Mouse (Mus musculus): ENCODE data around the gene Lrrc8d. TPM values are rescaled to one million over a fixed set of nuclear protein-coding genes. Genes with fewer than 3 reads are reported as not detected.
"Not testable (repeated sequence)": the region's sequence is repeated elsewhere in the genome, so short reads cannot be mapped to it uniquely, and the experiment has no call there.

Gene Lrrc8d
- polyA plus RNA-seq, 1 experiment from 2014 or later = 33.4 TPM

GRCm38 (mm10) chr5:105683912-105684350 lies 15.8 kb upstream of the Lrrc8d start:
- H3K4me3 ChIP-seq (ENCODE audit: low read length) = no peak overlapping the region

GRCm38 (mm10) chr5:105684861-105685600 lies 14.7 kb upstream of the Lrrc8d start:
- no peaks in the 10 kb centered on the region for H3K27me3 ChIP-seq (ENCODE audit: insufficient read depth, low read length)
- no peaks in the 10 kb centered on the region for H3K36me3 ChIP-seq (ENCODE audit: insufficient read depth, low read length)
- H3K4me2 ChIP-seq (replicated peaks; ENCODE audit: low read depth, low read length) = no peak overlapping the region; the same call in 1 of the 2 replicates
- no peak overlapping the region for H3K27ac ChIP-seq (ENCODE audit: low read length)
- H3K9me3 ChIP-seq (ENCODE audit: low read length) = no peaks in the 10 kb centered on the region
- H3K4me3 ChIP-seq (ENCODE audit: low read length) = no peak overlapping the region
- 20% methylated on average over 14 of the region's 14 CpGs for WGBS
- no peak overlapping the region for H3K9ac ChIP-seq (replicated peaks; ENCODE audit: low read length)
- peak; percentile 78 for ATAC-seq (ENCODE audit: low FRiP score, low TSS enrichment)
- peaks cover 18% of the 10 kb centered on the region for H3K4me1 ChIP-seq (ENCODE audit: insufficient read depth, low read length)

More at GRCm38 (mm10) chr5:105683912-105684350, 15.8 kb upstream of the Lrrc8d start:
- Histone ChIP-seq H3K36me3 (ENCODE audit: insufficient read depth, low read length) (no peaks in the 10 kb centered on the region), H3K27ac (ENCODE audit: low read length) (no peak overlapping the region), H3K9ac (replicated peaks; ENCODE audit: low read length) (no peak overlapping the region), H3K4me2 (replicated peaks; ENCODE audit: low read depth, low read length) (no peak overlapping the region), H3K4me1 (ENCODE audit: insufficient read depth, low read length) (peaks cover 18% of the 10 kb centered on the region), H3K27me3 (ENCODE audit: insufficient read depth, low read length) (no peaks in the 10 kb centered on the region), H3K9me3 (ENCODE audit: low read length) (no peaks in the 10 kb centered on the region)
- no peak for ATAC-seq (ENCODE audit: low FRiP score, low TSS enrichment)
- 27% methylated on average over 4 of the region's 4 CpGs for WGBS

GRCm38 (mm10) chr5:105685780-105686305 lies 13.9 kb upstream of the Lrrc8d start:
- 50% methylated on average over 6 of the region's 7 CpGs for WGBS
- H3K36me3 ChIP-seq (ENCODE audit: insufficient read depth, low read length); H3K4me3 ChIP-seq (ENCODE audit: low read length); H3K9ac ChIP-seq (replicated peaks; ENCODE audit: low read length); H3K27me3 ChIP-seq (ENCODE audit: insufficient read depth, low read length); H3K9me3 ChIP-seq (ENCODE audit: low read length); H3K4me2 ChIP-seq (replicated peaks; ENCODE audit: low read depth, low read length); H3K27ac ChIP-seq (ENCODE audit: low read length): not testable (repeated sequence)
- 0 out of 2 replicates have a peak, but pooled peaks have one; percentile 1 for ATAC-seq (ENCODE audit: low FRiP score, low TSS enrichment)
- H3K4me1 ChIP-seq (ENCODE audit: insufficient read depth, low read length) = peaks cover 18% of the 10 kb centered on the region

DNA sequence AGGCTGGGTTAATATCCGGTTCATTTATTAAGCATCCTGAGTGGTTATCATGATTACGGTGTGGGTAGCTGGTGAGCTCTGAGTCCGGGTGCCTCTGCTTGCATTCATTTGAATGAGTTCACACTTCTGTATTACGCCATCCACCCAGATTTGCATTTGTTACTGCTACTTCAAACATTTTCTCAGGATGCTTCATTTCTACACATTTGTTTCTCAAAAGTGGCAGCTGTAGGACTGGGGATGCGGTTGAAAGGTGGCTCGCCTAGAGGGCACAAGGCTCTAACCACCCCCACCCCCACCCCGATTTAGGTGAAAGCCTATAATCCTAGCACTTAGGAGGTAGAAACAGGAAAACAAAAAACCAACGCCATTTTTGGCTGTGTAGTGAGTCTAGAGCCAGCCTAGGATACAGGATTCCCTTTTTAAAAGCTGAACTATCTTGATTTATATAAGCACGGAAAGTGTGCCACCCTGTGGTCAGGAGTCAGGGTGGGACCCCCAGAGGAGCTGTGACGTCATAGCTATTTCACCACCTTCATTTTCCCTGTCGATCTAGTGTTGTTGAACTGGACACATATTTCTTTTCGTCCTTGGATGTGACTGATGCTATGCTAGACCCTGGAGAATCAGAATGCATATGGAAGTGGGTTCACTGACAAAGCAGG lies 13.3 kb upstream of the Lrrc8d start:
- ATAC-seq (ENCODE audit: low FRiP score, low TSS enrichment) = no peak
- no peaks in the 10 kb centered on the region for H3K9me3 ChIP-seq (ENCODE audit: low read length)
- peaks cover 18% of the 10 kb centered on the region for H3K4me1 ChIP-seq (ENCODE audit: insufficient read depth, low read length)
- H3K4me3 ChIP-seq (ENCODE audit: low read length) = no peak overlapping the region
- H3K4me2 ChIP-seq (replicated peaks; ENCODE audit: low read depth, low read length) = no peak overlapping the region
- no peak overlapping the region for H3K27ac ChIP-seq (ENCODE audit: low read length)
- no peaks in the 10 kb centered on the region for H3K27me3 ChIP-seq (ENCODE audit: insufficient read depth, low read length)
- 55% methylated on average over 12 of the region's 12 CpGs for WGBS
- H3K36me3 ChIP-seq (ENCODE audit: insufficient read depth, low read length) = no peaks in the 10 kb centered on the region
- no peak overlapping the region for H3K9ac ChIP-seq (replicated peaks; ENCODE audit: low read length)

GRCm38 (mm10) chr5:105690502-105691454 lies 9.0 kb upstream of the Lrrc8d start:
- H3K36me3 ChIP-seq (ENCODE audit: insufficient read depth, low read length) = no peaks in the 10 kb centered on the region
- no peak overlapping the region for H3K4me2 ChIP-seq (replicated peaks; ENCODE audit: low read depth, low read length)
- no peaks in the 10 kb centered on the region; the same call in 1 of the 2 replicates for H3K9me3 ChIP-seq (ENCODE audit: low read length)
- ATAC-seq (ENCODE audit: low FRiP score, low TSS enrichment) = no peak
- H3K27me3 ChIP-seq (ENCODE audit: insufficient read depth, low read length) = no peaks in the 10 kb centered on the region
- no peak overlapping the region for H3K9ac ChIP-seq (replicated peaks; ENCODE audit: low read length)
- H3K27ac ChIP-seq (ENCODE audit: low read length) = no peak overlapping the region
- 78% methylated on average over 10 of the region's 10 CpGs for WGBS
- H3K4me1 ChIP-seq (ENCODE audit: insufficient read depth, low read length) = peaks cover 14% of the 10 kb centered on the region
- H3K4me3 ChIP-seq (ENCODE audit: low read length) = no peak overlapping the region

DNA sequence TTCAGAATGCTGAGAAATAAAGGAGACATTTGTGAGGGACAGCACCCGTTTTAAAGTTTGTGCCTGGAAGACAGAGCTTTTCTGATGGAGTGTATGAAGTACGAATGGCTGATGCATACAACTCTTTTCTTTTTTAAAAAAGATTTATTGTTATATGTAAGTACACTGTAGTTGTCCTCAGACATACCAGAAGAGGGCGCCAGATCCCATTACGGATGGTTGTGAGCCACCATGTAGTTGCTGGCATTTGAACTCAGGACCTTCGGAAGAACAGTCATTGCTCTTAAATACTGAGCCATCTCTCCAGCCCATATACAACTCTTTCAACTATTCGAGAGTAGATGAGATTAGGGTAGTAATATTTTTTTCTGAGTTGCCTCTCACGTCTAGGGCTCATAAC lies 8.1 kb upstream of the Lrrc8d start:
- Histone ChIP-seq H3K4me1 (ENCODE audit: insufficient read depth, low read length) (peaks cover 7% of the 10 kb centered on the region), H3K27me3 (ENCODE audit: insufficient read depth, low read length) (no peaks in the 10 kb centered on the region), H3K9ac (replicated peaks; ENCODE audit: low read length) (no peak overlapping the region), H3K4me2 (replicated peaks; ENCODE audit: low read depth, low read length) (no peak overlapping the region), H3K27ac (ENCODE audit: low read length) (no peak overlapping the region), H3K36me3 (ENCODE audit: insufficient read depth, low read length) (no peaks in the 10 kb centered on the region), H3K4me3 (ENCODE audit: low read length) (no peak overlapping the region), H3K9me3 (ENCODE audit: low read length) (no peaks in the 10 kb centered on the region; the same call in 1 of the 2 replicates)
- 89% methylated on average over 7 of the region's 7 CpGs for WGBS
- ATAC-seq (ENCODE audit: low FRiP score, low TSS enrichment) = no peak

GRCm38 (mm10) chr5:105694339-105694930 lies 5.3 kb upstream of the Lrrc8d start:
- Histone ChIP-seq H3K4me1 (ENCODE audit: insufficient read depth, low read length) (peaks cover 16% of the 10 kb centered on the region), H3K36me3 (ENCODE audit: insufficient read depth, low read length) (no peaks in the 10 kb centered on the region), H3K4me3 (ENCODE audit: low read length) (no peak overlapping the region), H3K27me3 (ENCODE audit: insufficient read depth, low read length) (no peaks in the 10 kb centered on the region), H3K9me3 (ENCODE audit: low read length) (no peaks in the 10 kb centered on the region; the same call in 1 of the 2 replicates), H3K27ac (ENCODE audit: low read length) (no peak overlapping the region), H3K9ac (replicated peaks; ENCODE audit: low read length) (no peak overlapping the region), H3K4me2 (replicated peaks; ENCODE audit: low read depth, low read length) (no peak overlapping the region)
- ATAC-seq (ENCODE audit: low FRiP score, low TSS enrichment) = no peak
- WGBS = 84% methylated on average over 7 of the region's 7 CpGs

DNA sequence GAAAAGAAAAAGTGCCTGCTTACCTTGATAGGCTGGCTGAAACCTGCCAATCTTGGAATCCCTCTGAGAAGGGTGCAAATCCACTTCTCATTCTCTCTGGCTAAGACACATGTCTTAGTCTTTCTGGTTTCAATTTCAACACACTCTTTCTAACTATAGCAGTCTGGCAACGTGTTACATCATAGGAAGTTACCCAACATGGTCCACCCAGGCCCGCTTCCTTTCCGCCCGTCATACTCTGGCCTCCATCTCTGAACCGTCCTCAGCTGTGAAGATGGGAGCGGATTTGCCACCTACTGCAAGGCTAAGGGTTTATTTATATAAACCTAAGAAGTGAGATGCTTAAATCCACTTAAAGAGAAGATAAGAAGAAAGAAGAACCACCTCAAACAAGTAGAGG lies 3.7 kb upstream of the Lrrc8d start:
- Histone ChIP-seq H3K4me3 (ENCODE audit: low read length) (no peak overlapping the region), H3K27me3 (ENCODE audit: insufficient read depth, low read length) (no peaks in the 10 kb centered on the region), H3K27ac (ENCODE audit: low read length) (no peak overlapping the region), H3K4me1 (ENCODE audit: insufficient read depth, low read length) (peaks cover 21% of the 10 kb centered on the region), H3K9ac (replicated peaks; ENCODE audit: low read length) (no peak overlapping the region), H3K36me3 (ENCODE audit: insufficient read depth, low read length) (no peaks in the 10 kb centered on the region), H3K9me3 (ENCODE audit: low read length) (no peaks in the 10 kb centered on the region; the same call in 1 of the 2 replicates), H3K4me2 (replicated peaks; ENCODE audit: low read depth, low read length) (no peak overlapping the region)
- no peak for ATAC-seq (ENCODE audit: low FRiP score, low TSS enrichment)
- 87% methylated on average over 6 of the region's 6 CpGs for WGBS

DNA sequence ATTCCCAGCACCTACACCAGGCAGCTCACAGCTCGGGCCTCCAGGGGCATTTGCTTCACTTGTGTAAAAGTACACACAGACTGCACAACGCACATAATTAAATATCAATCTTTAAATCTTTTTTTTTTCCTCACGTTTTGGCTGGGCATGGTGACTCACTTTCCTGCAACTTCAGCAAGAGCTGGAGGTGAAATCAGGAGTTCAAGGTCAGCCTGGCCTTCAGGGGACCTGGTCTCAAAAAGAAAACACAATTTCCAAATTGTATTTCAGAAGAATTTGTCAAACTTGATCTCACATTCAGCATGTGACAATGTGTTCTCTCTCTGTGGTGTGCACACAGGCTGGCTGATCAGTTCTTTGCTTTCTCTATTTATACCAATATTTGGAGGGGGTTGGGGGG lies 1.9 kb upstream of the Lrrc8d start:
- Histone ChIP-seq H3K27ac (ENCODE audit: low read length) (no peak overlapping the region), H3K9ac (replicated peaks; ENCODE audit: low read length) (no peak overlapping the region), H3K4me1 (ENCODE audit: insufficient read depth, low read length) (peaks cover 35% of the 10 kb centered on the region), H3K4me2 (replicated peaks; ENCODE audit: low read depth, low read length) (no peak overlapping the region), H3K4me3 (ENCODE audit: low read length) (no peak overlapping the region), H3K27me3 (ENCODE audit: insufficient read depth, low read length) (no peaks in the 10 kb centered on the region), H3K36me3 (ENCODE audit: insufficient read depth, low read length) (no peaks in the 10 kb centered on the region), H3K9me3 (ENCODE audit: low read length) (no peaks in the 10 kb centered on the region)
- 83% methylated on average over 3 of the region's 3 CpGs for WGBS
- no peak for ATAC-seq (ENCODE audit: low FRiP score, low TSS enrichment)
